Mouse (Mus musculus) megakaryocyte-erythroid progenitor cell, adult 5-6 weeks (primary cell): Measurements from ENCODE around the gene Ap1m2. TPM values are rescaled to one million over a fixed set of nuclear protein-coding genes. Genes with fewer than 3 reads are reported as not detected.
"Not testable (repeated sequence)": the region's sequence is repeated elsewhere in the genome, so short reads cannot be mapped to it uniquely, and the experiment has no call there.

Experiments used
- ATAC-seq: replicated peaks from 2 replicates; pipeline ENCODE4 v1.8.0; 2016; ENCODE audit warnings: mild to moderate bottlenecking, inconsistent platforms; ENCODE audit not compliant: severe bottlenecking, poor library complexity, low FRiP score, low TSS enrichment
- total RNA-seq, 2 experiments: library from RNA; stranded (forward) in 1 of 2; stranded (reverse) in 1 of 2; fragments of 200-1000, 215-1000 nt in 1 of 2; fragments of >200 nt in 1 of 2; fragmentation: Nextera tagmentation in 1 of 2; gene quantifications; 2 replicates each; pipeline ENCODE4 v1.2.3; 2014 to 2017

Gene Ap1m2
- total RNA-seq, 2 experiments from 2014 or later: not detected

DNA sequence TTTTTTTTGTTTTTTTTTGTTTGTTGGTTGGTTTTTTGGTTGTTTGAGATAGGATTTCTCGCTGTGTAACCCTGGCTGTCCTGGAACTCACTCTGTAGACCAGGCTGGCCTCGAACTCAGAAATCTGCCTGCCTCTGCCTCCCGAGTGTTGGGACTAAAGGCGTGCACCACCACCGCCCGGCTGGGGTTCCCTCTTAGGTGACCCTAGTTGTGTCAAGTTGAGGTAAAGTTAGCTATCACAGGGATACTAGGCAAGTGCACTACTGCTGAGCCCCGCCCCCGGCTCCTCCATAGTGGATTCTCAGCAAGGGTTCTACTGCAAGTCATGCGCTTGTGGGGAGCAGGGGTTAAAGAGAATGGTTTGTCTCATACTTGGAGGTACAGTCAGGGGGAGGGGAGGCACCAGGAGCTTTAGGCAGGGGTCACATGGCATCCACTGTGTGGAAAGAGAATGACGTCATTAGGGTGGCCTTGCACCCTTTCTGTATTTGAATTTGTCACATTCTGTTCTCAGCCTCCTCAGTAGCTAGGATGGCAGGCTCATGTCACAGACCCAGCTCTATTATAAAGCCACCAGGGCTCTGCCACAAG is 17.7 kb upstream of the Ap1m2 start:
- ATAC-seq: no peak

DNA sequence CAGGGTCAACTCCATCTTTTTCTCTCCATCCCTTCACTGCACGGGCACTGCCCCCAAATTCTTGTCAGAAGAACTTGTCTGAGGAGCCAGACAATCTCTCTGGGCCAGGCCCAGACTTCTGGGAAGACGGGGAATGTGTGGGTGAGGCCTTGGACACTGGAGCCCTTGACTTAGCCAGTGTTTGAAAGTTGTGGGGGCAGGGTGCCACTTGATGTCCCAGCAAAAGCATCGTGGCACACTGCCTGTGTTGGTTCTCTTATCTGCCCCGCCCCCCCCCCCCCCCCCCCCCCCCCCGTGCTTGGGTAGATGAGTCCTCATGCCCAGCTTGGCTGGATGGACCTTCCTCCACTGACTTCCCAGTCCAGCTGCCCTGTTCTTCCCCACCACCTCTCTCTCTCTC is 16.9 kb upstream of the Ap1m2 start:
- no peak for ATAC-seq

- peak; percentile 25; the same call in 1 of the 2 replicates for ATAC-seq
These were observed 15.9 kb upstream of the Ap1m2 start for GRCm38 (mm10) chr9:21328041-21328440.

DNA sequence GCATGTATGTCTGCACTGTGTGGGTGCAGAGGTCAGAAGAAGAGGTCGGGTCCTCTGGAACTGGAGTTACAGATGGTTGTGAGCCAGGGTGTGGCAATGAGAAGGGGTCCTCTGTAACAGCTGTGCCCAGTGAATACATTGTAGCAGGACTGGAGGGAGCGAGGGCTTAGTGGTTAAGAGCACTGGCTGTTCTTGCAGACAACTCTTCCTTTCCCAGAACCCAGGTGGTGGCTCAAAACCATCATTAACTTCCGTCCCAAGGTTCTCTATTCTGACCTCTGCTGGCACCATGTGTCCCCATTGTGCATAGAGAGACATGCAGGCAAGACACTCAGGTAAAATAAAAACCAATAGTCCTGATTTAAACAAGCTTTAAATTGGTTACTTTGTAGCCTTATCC is 15.4 kb upstream of the Ap1m2 start:
- no peak for ATAC-seq

- no peak for ATAC-seq
These were observed 12.1 kb upstream of the Ap1m2 start for GRCm38 (mm10) chr9:21324269-21324668.

- ATAC-seq: not testable (repeated sequence)
These were observed 10.8 kb upstream of the Ap1m2 start for GRCm38 (mm10) chr9:21322917-21323297.

GRCm38 (mm10) chr9:21322211-21322916 is 10.2 kb upstream of the Ap1m2 start:
- ATAC-seq: no peak

DNA sequence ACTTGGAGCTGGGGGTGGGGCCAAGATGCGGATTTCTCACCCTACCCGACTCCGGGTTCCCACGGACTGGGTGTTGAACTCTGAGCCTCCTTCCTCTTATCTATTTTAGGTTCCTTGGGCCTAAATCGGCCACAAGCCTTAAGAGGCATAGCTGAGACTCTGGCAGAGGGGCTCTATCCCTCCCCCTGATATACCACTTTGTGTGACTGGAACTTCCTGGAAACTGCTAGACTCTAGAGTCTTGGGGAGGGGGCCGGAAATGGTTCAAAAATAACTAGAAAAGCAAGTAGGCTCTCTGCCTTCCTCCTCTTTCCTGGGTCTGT is 9.3 kb upstream of the Ap1m2 start:
- ATAC-seq: no peak; the same call in none of the 2 replicates

GRCm38 (mm10) chr9:21320619-21321512 is 8.7 kb upstream of the Ap1m2 start, which contains the start of gene Slc44a2:
Slc44a2 (plus strand) TSS chr9:21320698.
- ATAC-seq: peak; percentile 79

GRCm38 (mm10) chr9:21320280-21320618 is 8.1 kb upstream of the Ap1m2 start:
- no peak for ATAC-seq

DNA sequence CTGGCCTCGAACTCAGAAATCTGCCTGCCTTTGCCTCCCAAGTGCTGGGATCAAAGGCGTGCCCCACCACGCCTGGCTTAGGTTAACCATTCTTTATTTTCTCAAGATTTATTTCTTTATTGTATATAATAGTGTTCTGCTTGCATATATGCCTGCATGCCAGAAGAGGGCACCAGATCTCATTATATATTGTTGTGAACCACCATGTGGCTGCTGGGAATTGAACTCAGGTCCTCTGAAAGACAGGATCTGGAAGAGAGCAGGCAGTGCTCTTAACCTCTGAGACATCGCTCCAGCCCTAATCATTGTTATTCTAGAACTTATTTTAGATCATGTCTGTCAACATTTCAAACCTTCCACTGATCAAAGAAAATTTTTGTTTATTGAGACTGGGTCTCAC is 7.4 kb upstream of the Ap1m2 start:
- ATAC-seq: no peak

- ATAC-seq: no peak
These were observed 6.7 kb upstream of the Ap1m2 start for GRCm38 (mm10) chr9:21318792-21319191.

- ATAC-seq: no peak
These were observed 4.6 kb upstream of the Ap1m2 start for GRCm38 (mm10) chr9:21316696-21317095.

DNA sequence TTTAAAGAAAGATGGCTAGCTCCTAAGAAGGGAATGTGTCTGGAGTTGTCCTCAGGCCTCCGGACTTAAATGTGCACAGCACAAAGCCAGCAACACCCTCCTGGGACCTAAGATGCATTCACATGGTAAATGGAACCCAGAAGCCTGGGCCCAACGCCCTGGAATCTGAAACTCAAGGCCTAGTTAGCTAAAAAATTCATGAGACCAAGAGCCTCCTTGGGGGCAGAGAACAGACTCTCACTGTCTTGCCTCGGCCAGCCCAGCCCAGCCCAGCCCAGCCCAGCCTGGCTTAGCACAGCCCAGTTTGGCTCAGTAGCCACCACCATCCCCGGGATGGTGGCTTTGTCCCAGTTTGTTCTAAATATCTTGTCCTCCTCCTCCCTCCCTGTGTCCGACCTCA is 3.3 kb upstream of the Ap1m2 start:
- ATAC-seq: no peak

GRCm38 (mm10) chr9:21314367-21315140 is 2.4 kb upstream of the Ap1m2 start:
- ATAC-seq: peak; percentile 71

DNA sequence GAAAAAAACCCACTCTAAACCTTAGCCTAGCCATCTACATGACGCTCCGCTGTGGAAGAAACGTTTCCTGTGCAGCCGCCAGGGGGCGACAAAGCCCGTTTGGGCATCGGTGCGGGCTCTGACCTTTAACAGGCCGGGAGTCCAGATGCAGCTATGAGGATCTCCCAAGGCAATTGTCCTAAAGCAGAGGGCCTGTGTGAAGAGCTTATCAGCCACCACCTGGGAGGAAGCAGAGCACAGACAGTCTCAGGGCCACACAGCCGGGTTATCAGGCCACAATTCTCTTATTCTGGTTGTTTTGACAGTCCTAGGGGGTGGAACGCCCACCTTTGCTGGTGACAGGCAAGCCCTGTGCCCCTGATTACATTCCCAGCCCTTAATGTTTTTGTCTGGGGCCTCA is 1.3 kb upstream of the Ap1m2 start:
- ATAC-seq: peak; percentile 94

- ATAC-seq: no peak
These were observed 442 bp downstream of the Ap1m2 start for GRCm38 (mm10) chr9:21311695-21312094.

GRCm38 (mm10) chr9:21309150-21309741 is 2.9 kb downstream of the Ap1m2 start:
- peak; percentile 83 for ATAC-seq

DNA sequence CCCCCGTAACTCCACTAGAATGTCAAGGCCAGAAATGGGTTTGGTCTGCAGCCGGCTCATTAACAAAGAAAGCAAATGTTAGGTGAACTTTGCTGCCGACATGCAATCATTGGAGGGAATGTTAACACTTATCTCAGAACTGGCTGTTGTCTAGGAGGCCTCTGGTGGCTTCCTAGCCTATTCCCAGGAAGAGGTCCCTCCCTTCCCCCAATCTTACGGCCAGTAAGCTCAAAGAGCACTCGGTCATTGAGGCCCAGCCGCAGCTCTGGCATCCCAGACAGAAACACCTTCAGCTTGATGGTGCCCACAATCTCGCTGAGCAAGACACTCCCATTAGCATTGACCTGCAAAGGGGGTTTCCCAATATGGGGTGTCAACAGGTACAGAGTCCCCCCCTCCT is 7.1 kb downstream of the Ap1m2 start:
- no peak for ATAC-seq
